Mouse (Mus musculus) large intestine, adult 2 months (tissue): ENCODE results near the gene Ppox. TPM values are rescaled to one million over a fixed set of nuclear protein-coding genes. Genes with fewer than 3 reads are reported as not detected.

Experiments used
- DNase-seq: peaks from one replicate; pipeline ENCODE4 v3.0.0-alpha.2; 2012; ENCODE audit warnings: low read depth, low spot score
- WGBS: fragments of 180-500 bp; shearing (Covaris S2); methylation state at CpG from one replicate; pipeline ENCODE4 v1.1.7; 2018; 5-methylcytosine and 5-hydroxymethylcytosine counted together
- polyA plus RNA-seq: library from polyadenylated mRNA; depleted of rRNA; stranded (reverse); fragments of >200 nt; gene quantifications from 2 replicates; pipeline ENCODE4 v1.2.3, GENCODE M21; 2012

Gene Ppox
- polyA plus RNA-seq, 1 experiment = 21.9 TPM

GRCm38 (mm10) chr1:171271196-171271595 is 9.8 kb downstream of the Ppox start:
- no peak for DNase-seq
- 24% methylated on average over 9 of the region's 9 CpGs for WGBS

- WGBS = under 1% methylated on average over 19 of the region's 19 CpGs
These were observed 10.4 kb downstream of the Ppox start for GRCm38 (mm10) chr1:171270573-171270900.

GRCm38 (mm10) chr1:171269848-171270572 is 11.0 kb downstream of the Ppox start, which contains the start of gene B4galt3:
B4galt3 (plus strand) TSS chr1:171270328.
- peak; percentile 70 for DNase-seq
- 4% methylated on average over 36 of the region's 36 CpGs for WGBS

More at GRCm38 (mm10) chr1:171270573-171270900, 10.4 kb downstream of the Ppox start:
- DNase-seq = no peak

- DNase-seq = no peak
- 59% methylated on average over 1 of the region's 1 CpGs for WGBS
These were observed 12.6 kb downstream of the Ppox start for GRCm38 (mm10) chr1:171268341-171268740.

GRCm38 (mm10) chr1:171265971-171266744 is 14.8 kb downstream of the Ppox start:
- no peak for DNase-seq

GRCm38 (mm10) chr1:171263666-171264461 is 17.1 kb downstream of the Ppox start:
- DNase-seq = no peak
- 60% methylated on average over 3 of the region's 3 CpGs for WGBS

More at GRCm38 (mm10) chr1:171265971-171266744, 14.8 kb downstream of the Ppox start:
- WGBS = 44% methylated on average over 4 of the region's 4 CpGs

GRCm38 (mm10) chr1:171263185-171263611 is 17.8 kb downstream of the Ppox start:
- WGBS = 0% methylated on average over 1 of the region's 2 CpGs

GRCm38 (mm10) chr1:171262594-171263130 is 18.3 kb downstream of the Ppox start:
- DNase-seq = no peak
- 3% methylated on average over 8 of the region's 8 CpGs for WGBS

More at GRCm38 (mm10) chr1:171263185-171263611, 17.8 kb downstream of the Ppox start:
- no peak for DNase-seq

GRCm38 (mm10) chr1:171260316-171260715 is 20.7 kb downstream of the Ppox start:
- 52% methylated on average over 3 of the region's 3 CpGs for WGBS
- no peak for DNase-seq

GRCm38 (mm10) chr1:171258921-171259320 is 22.1 kb downstream of the Ppox start:
- WGBS = 72% methylated on average over 17 of the region's 17 CpGs
- no peak for DNase-seq

- 84% methylated on average over 9 of the region's 9 CpGs for WGBS
- no peak for DNase-seq
These were observed 23.2 kb downstream of the Ppox start for GRCm38 (mm10) chr1:171257781-171258180.

GRCm38 (mm10) chr1:171256937-171257548 is 23.9 kb downstream of the Ppox start:
- no peak for DNase-seq
- 50% methylated on average over 15 of the region's 15 CpGs for WGBS

- WGBS = 84% methylated on average over 24 of the region's 24 CpGs
- no peak for DNase-seq
These were observed 24.7 kb downstream of the Ppox start for GRCm38 (mm10) chr1:171256095-171256818.

GRCm38 (mm10) chr1:171252415-171252814 is 28.6 kb downstream of the Ppox start:
- WGBS = 72% methylated on average over 17 of the region's 17 CpGs
- DNase-seq = no peak

GRCm38 (mm10) chr1:171251594-171252324 is 29.2 kb downstream of the Ppox start:
- WGBS = 49% methylated on average over 13 of the region's 13 CpGs
- no peak for DNase-seq

GRCm38 (mm10) chr1:171250680-171251593 is 30.0 kb downstream of the Ppox start, which contains the start of gene Ndufs2:
Ndufs2 (minus strand) TSS chr1:171251388.
- DNase-seq = no peak

More at GRCm38 (mm10) chr1:171250680-171251593, 30.0 kb downstream of the Ppox start, which contains the start of gene Ndufs2:
- WGBS = 33% methylated on average over 26 of the region's 26 CpGs
